Mouse (Mus musculus): ENCODE data around the gene Timm8a1. TPM values are rescaled to one million over a fixed set of nuclear protein-coding genes. Genes with fewer than 3 reads are reported as not detected.

Gene Timm8a1
- 10 to 100 TPM; 29.0 to 54.2 TPM for polyA plus RNA-seq (2017; shearing (Covaris generic))

GRCm38 (mm10) chrX:134541145-134541954, at the start of gene Timm8a1:
Gene Timm8a1 (minus strand): TSS chrX:134541865.

GRCm38 (mm10) chrX:134585103-134586002, 43.7 kb upstream of the Timm8a1 start, which contains the start of gene Rpl36a:
Gene Rpl36a (plus strand): TSS chrX:134585654.

GRCm38 (mm10) chrX:134582888-134583669, 41.4 kb upstream of the Timm8a1 start, which contains the start of gene Btk:
Gene Btk (minus strand): TSS chrX:134583570.

Other genes with a start within 250 kb of the Timm8a1 start
- under 1 TPM; 0.13 to 0.21 TPM for gene Tmem35a, start 246.6 kb downstream of the Timm8a1 start, polyA plus RNA-seq (2017; shearing (Covaris generic))
- gene Cenpi, start 233.8 kb downstream of the Timm8a1 start, polyA plus RNA-seq (2017; shearing (Covaris generic)), result 1 to 10 TPM; 2.3 to 4.1 TPM
- not detected for gene Drp2, start 137.3 kb downstream of the Timm8a1 start, polyA plus RNA-seq (2017; shearing (Covaris generic))
- under 1 TPM; 0.33 to 0.38 TPM for gene Taf7l, start 65.4 kb downstream of the Timm8a1 start, polyA plus RNA-seq (2017; shearing (Covaris generic))
- 1 to 10 TPM in 1 of 2 experiments, under 1 TPM in 1; 0.37 to 1.1 TPM for gene Btk, start 41.7 kb upstream of the Timm8a1 start, polyA plus RNA-seq (2017; shearing (Covaris generic))
- 100 to 1,000 TPM; 187 to 344 TPM for gene Rpl36a, start 43.8 kb upstream of the Timm8a1 start, polyA plus RNA-seq (2017; shearing (Covaris generic))
- gene Gla, start 59.3 kb upstream of the Timm8a1 start, polyA plus RNA-seq (2017; shearing (Covaris generic)), result 1 to 10 TPM; 4.5 to 5.2 TPM
- 100 to 1,000 TPM; 104 to 106 TPM for gene Hnrnph2, start 59.3 kb upstream of the Timm8a1 start, polyA plus RNA-seq (2017; shearing (Covaris generic))
- under 1 TPM; 0.45 to 0.64 TPM for gene Armcx4, start 144.7 kb upstream of the Timm8a1 start, polyA plus RNA-seq (2017; shearing (Covaris generic))
- 1 to 10 TPM; 1.3 to 4.4 TPM for gene Armcx1, start 176.1 kb upstream of the Timm8a1 start, polyA plus RNA-seq (2017; shearing (Covaris generic))
- gene Armcx6, start 209.6 kb upstream of the Timm8a1 start, polyA plus RNA-seq (2017; shearing (Covaris generic)), result 1 to 10 TPM; 1.0 to 1.7 TPM
- gene Armcx3, start 214.7 kb upstream of the Timm8a1 start, polyA plus RNA-seq (2017; shearing (Covaris generic)), result 10 to 100 TPM in 1 of 2 experiments, 1 to 10 TPM in 1; 9.1 to 13.0 TPM